Mouse (Mus musculus) liver, adult 2 months (tissue): ENCODE measurements around the gene Prdm4.

ENCODE experiments used
- CTCF ChIP-seq: fragments of 200-500 bp; IDR thresholded peaks from 2 replicates; pipeline ENCODE4 v1.5.1; 2011; ENCODE audit warnings: low read depth, low read length, control low read depth
- POLR2A ChIP-seq: fragments of 200-500 bp; IDR thresholded peaks from 2 replicates; pipeline ENCODE4 v1.6.1; 2011; ENCODE audit warnings: low read length, control low read depth; ENCODE audit not compliant: insufficient read depth; ENCODE audit errors: extremely low read depth

DNA sequence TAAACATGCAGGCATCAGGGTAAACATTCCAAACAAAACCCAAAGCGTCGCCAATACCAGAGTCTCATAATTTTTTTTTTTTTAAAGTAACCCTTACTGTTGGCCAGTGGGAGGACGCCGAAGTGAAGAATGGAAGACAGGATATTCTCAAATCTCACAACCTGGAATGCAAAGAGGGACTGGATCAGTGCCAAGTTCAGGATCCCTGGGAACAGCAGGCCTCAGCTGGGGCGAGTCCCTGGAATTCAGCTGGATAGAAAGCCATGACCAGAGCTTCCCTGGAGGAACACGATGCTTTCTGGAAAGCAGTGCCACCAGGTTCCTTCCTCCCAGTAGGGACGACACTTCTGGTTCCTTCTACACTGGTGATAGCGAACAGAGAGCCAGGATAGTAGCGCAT lies 46.0 kb upstream of the Prdm4 start:
- no peak for TF ChIP-seq POLR2A
- TF ChIP-seq CTCF: no peak
